Mouse (Mus musculus): ENCODE data around the gene Ifna14.

The Ifna14 gene

GRCm38 (mm10) chr4:88537328-88537727, 34.3 kb downstream of the Ifna14 start:
- Histone ChIP-seq H3K36me3 (ENCODE audit: insufficient read depth, low read length) (no peaks in the 10 kb centered on the region), H3K4me1 (replicated peaks; ENCODE audit: low read depth, low read length) (no peaks in the 10 kb centered on the region), H3K27me3 (ENCODE audit: insufficient read depth, low read length) (no peaks in the 10 kb centered on the region; the same call in 1 of the 2 replicates), H3K9me3 (ENCODE audit: low read length) (no peaks in the 10 kb centered on the region), H3K4me3 (replicated peaks; ENCODE audit: low read length) (no peak overlapping the region)
- TF ChIP-seq CTCF (conservative IDR thresholded peaks at IDR 0.05; ENCODE audit: low read length) (no peak), POU5F1 (IDR thresholded peaks at IDR 0.05; ENCODE audit: borderline replicate concordance, low read length) (no peak)

- Histone ChIP-seq H3K36me3 (ENCODE audit: insufficient read depth, low read length) (no peaks in the 10 kb centered on the region), H3K4me1 (replicated peaks; ENCODE audit: low read depth, low read length) (no peaks in the 10 kb centered on the region), H3K27me3 (ENCODE audit: insufficient read depth, low read length) (no peaks in the 10 kb centered on the region; the same call in 1 of the 2 replicates), H3K4me3 (replicated peaks; ENCODE audit: low read length) (no peak overlapping the region), H3K9me3 (ENCODE audit: low read length) (no peaks in the 10 kb centered on the region)
- TF ChIP-seq CTCF (conservative IDR thresholded peaks at IDR 0.05; ENCODE audit: low read length) (no peak), POU5F1 (IDR thresholded peaks at IDR 0.05; ENCODE audit: borderline replicate concordance, low read length) (no peak), NANOG (IDR thresholded peaks at IDR 0.05; ENCODE audit: borderline replicate concordance, low read length) (no peak)
Measured at GRCm38 (mm10) chr4:88536640-88537039, 35.0 kb downstream of the Ifna14 start.

- no peak for TF ChIP-seq CTCF (conservative IDR thresholded peaks at IDR 0.05; ENCODE audit: low read length)
- TF ChIP-seq POU5F1 (IDR thresholded peaks at IDR 0.05; ENCODE audit: borderline replicate concordance, low read length), result no peak
- TF ChIP-seq NANOG (IDR thresholded peaks at IDR 0.05; ENCODE audit: borderline replicate concordance, low read length), result no peak
- no peaks in the 10 kb centered on the region for H3K36me3 ChIP-seq (ENCODE audit: insufficient read depth, low read length)
- H3K4me1 ChIP-seq (replicated peaks; ENCODE audit: low read depth, low read length), result no peaks in the 10 kb centered on the region
- no peaks in the 10 kb centered on the region; the same call in 1 of the 2 replicates for H3K27me3 ChIP-seq (ENCODE audit: insufficient read depth, low read length)
- H3K9me3 ChIP-seq (ENCODE audit: low read length), result no peaks in the 10 kb centered on the region
- H3K4me3 ChIP-seq (replicated peaks; ENCODE audit: low read length), result no peak overlapping the region
Measured at GRCm38 (mm10) chr4:88535742-88536141, 35.9 kb downstream of the Ifna14 start.

GRCm38 (mm10) chr4:88534903-88535302, 36.7 kb downstream of the Ifna14 start:
- Histone ChIP-seq H3K4me3 (replicated peaks; ENCODE audit: low read length) (no peak overlapping the region), H3K36me3 (ENCODE audit: insufficient read depth, low read length) (no peaks in the 10 kb centered on the region), H3K9me3 (ENCODE audit: low read length) (no peaks in the 10 kb centered on the region), H3K4me1 (replicated peaks; ENCODE audit: low read depth, low read length) (no peaks in the 10 kb centered on the region), H3K27me3 (ENCODE audit: insufficient read depth, low read length) (no peaks in the 10 kb centered on the region; the same call in 1 of the 2 replicates)
- no peak for TF ChIP-seq CTCF (conservative IDR thresholded peaks at IDR 0.05; ENCODE audit: low read length)
- TF ChIP-seq POU5F1 (IDR thresholded peaks at IDR 0.05; ENCODE audit: borderline replicate concordance, low read length), result no peak
- TF ChIP-seq NANOG (IDR thresholded peaks at IDR 0.05; ENCODE audit: borderline replicate concordance, low read length), result no peak

- H3K9me3 ChIP-seq (ENCODE audit: low read length), result no peaks in the 10 kb centered on the region
- H3K27me3 ChIP-seq (ENCODE audit: insufficient read depth, low read length), result no peaks in the 10 kb centered on the region
- no peak for TF ChIP-seq POU5F1 (IDR thresholded peaks at IDR 0.05; ENCODE audit: borderline replicate concordance, low read length)
- TF ChIP-seq NANOG (IDR thresholded peaks at IDR 0.05; ENCODE audit: borderline replicate concordance, low read length), result no peak
- TF ChIP-seq CTCF (conservative IDR thresholded peaks at IDR 0.05; ENCODE audit: low read length), result no peak
- H3K36me3 ChIP-seq (ENCODE audit: insufficient read depth, low read length), result no peaks in the 10 kb centered on the region
- H3K4me3 ChIP-seq (replicated peaks; ENCODE audit: low read length), result no peak overlapping the region
- no peaks in the 10 kb centered on the region for H3K4me1 ChIP-seq (replicated peaks; ENCODE audit: low read depth, low read length)
Measured at GRCm38 (mm10) chr4:88533499-88533898, 38.1 kb downstream of the Ifna14 start.

- TF ChIP-seq CTCF (conservative IDR thresholded peaks at IDR 0.05; ENCODE audit: low read length), result no peak
- no peaks in the 10 kb centered on the region for H3K4me1 ChIP-seq (replicated peaks; ENCODE audit: low read depth, low read length)
- H3K27me3 ChIP-seq (ENCODE audit: insufficient read depth, low read length), result no peaks in the 10 kb centered on the region
- no peak overlapping the region for H3K4me3 ChIP-seq (replicated peaks; ENCODE audit: low read length)
- no peaks in the 10 kb centered on the region for H3K36me3 ChIP-seq (ENCODE audit: insufficient read depth, low read length)
- H3K9me3 ChIP-seq (ENCODE audit: low read length), result no peaks in the 10 kb centered on the region
Measured at GRCm38 (mm10) chr4:88530892-88531291, 40.7 kb downstream of the Ifna14 start.

GRCm38 (mm10) chr4:88530271-88530670, 41.3 kb downstream of the Ifna14 start:
- TF ChIP-seq NANOG (IDR thresholded peaks at IDR 0.05; ENCODE audit: borderline replicate concordance, low read length) (no peak), CTCF (conservative IDR thresholded peaks at IDR 0.05; ENCODE audit: low read length) (no peak), POU5F1 (IDR thresholded peaks at IDR 0.05; ENCODE audit: borderline replicate concordance, low read length) (no peak)
- no peak overlapping the region for H3K4me3 ChIP-seq (replicated peaks; ENCODE audit: low read length)
- no peaks in the 10 kb centered on the region for H3K27me3 ChIP-seq (ENCODE audit: insufficient read depth, low read length)
- H3K4me1 ChIP-seq (replicated peaks; ENCODE audit: low read depth, low read length), result no peaks in the 10 kb centered on the region
- no peaks in the 10 kb centered on the region for H3K36me3 ChIP-seq (ENCODE audit: insufficient read depth, low read length)
- H3K9me3 ChIP-seq (ENCODE audit: low read length), result no peaks in the 10 kb centered on the region

GRCm38 (mm10) chr4:88526379-88527049, 45.1 kb downstream of the Ifna14 start:
- no peak for TF ChIP-seq NANOG (IDR thresholded peaks at IDR 0.05; ENCODE audit: borderline replicate concordance, low read length)
- TF ChIP-seq POU5F1 (IDR thresholded peaks at IDR 0.05; ENCODE audit: borderline replicate concordance, low read length), result no peak
- no peak for TF ChIP-seq CTCF (conservative IDR thresholded peaks at IDR 0.05; ENCODE audit: low read length)
- H3K9me3 ChIP-seq (ENCODE audit: low read length), result no peaks in the 10 kb centered on the region
- no peaks in the 10 kb centered on the region for H3K4me1 ChIP-seq (replicated peaks; ENCODE audit: low read depth, low read length)
- H3K27me3 ChIP-seq (ENCODE audit: insufficient read depth, low read length), result peaks cover 6% of the 10 kb centered on the region; the same call in 1 of the 2 replicates
- no peaks in the 10 kb centered on the region for H3K36me3 ChIP-seq (ENCODE audit: insufficient read depth, low read length)
- H3K4me3 ChIP-seq (replicated peaks; ENCODE audit: low read length), result no peak overlapping the region

- no peak overlapping the region for H3K4me3 ChIP-seq (replicated peaks; ENCODE audit: low read length)
- peaks cover 7% of the 10 kb centered on the region; the same call in 1 of the 2 replicates for H3K27me3 ChIP-seq (ENCODE audit: insufficient read depth, low read length)
- TF ChIP-seq NANOG (IDR thresholded peaks at IDR 0.05; ENCODE audit: borderline replicate concordance, low read length), result no peak
- TF ChIP-seq CTCF (conservative IDR thresholded peaks at IDR 0.05; ENCODE audit: low read length), result no peak
- TF ChIP-seq POU5F1 (IDR thresholded peaks at IDR 0.05; ENCODE audit: borderline replicate concordance, low read length), result no peak
- no peaks in the 10 kb centered on the region for H3K4me1 ChIP-seq (replicated peaks; ENCODE audit: low read depth, low read length)
- H3K9me3 ChIP-seq (ENCODE audit: low read length), result no peaks in the 10 kb centered on the region
- no peaks in the 10 kb centered on the region for H3K36me3 ChIP-seq (ENCODE audit: insufficient read depth, low read length)
Measured at GRCm38 (mm10) chr4:88525393-88525792, 46.2 kb downstream of the Ifna14 start.
